Mouse (Mus musculus): Measurements from ENCODE around the gene Clpb. TPM values are rescaled to one million over a fixed set of nuclear protein-coding genes. Genes with fewer than 3 reads are reported as not detected.

Clpb gene
- polyA plus RNA-seq, 1 experiment from 2014 or later: 53.3 TPM

- 69% methylated on average over 5 of the region's 5 CpGs for WGBS
- no peak overlapping the region for H3K4me2 ChIP-seq (ENCODE audit: low read depth, low read length)
- no peaks in the 10 kb centered on the region for H3K4me1 ChIP-seq (ENCODE audit: control insufficient read depth, insufficient read depth, low read length)
- ATAC-seq: no peak
- H3K9me3 ChIP-seq (ENCODE audit: control insufficient read depth, low read length): no peaks in the 10 kb centered on the region
- H3K9ac ChIP-seq (ENCODE audit: low read depth, low read length): no peak overlapping the region
- H3K27ac ChIP-seq (ENCODE audit: low read length): no peak overlapping the region
- H3K4me3 ChIP-seq (ENCODE audit: low read length): no peak overlapping the region
- H3K36me3 ChIP-seq (ENCODE audit: control insufficient read depth, insufficient read depth, low read length): no peaks in the 10 kb centered on the region
- no peaks in the 10 kb centered on the region for H3K27me3 ChIP-seq (replicated peaks; ENCODE audit: control insufficient read depth, insufficient read depth, low read length)
Measured at GRCm38 (mm10) chr7:101702706-101703105, 39.3 kb downstream of the Clpb start.

- H3K4me1 ChIP-seq (ENCODE audit: control insufficient read depth, insufficient read depth, low read length): no peaks in the 10 kb centered on the region
- H3K27me3 ChIP-seq (replicated peaks; ENCODE audit: control insufficient read depth, insufficient read depth, low read length): no peaks in the 10 kb centered on the region
- 86% methylated on average over 3 of the region's 3 CpGs for WGBS
- H3K4me3 ChIP-seq (ENCODE audit: low read length): no peak overlapping the region
- H3K27ac ChIP-seq (ENCODE audit: low read length): no peak overlapping the region
- ATAC-seq: no peak
- H3K9ac ChIP-seq (ENCODE audit: low read depth, low read length): no peak overlapping the region
- H3K9me3 ChIP-seq (ENCODE audit: control insufficient read depth, low read length): no peaks in the 10 kb centered on the region
- H3K36me3 ChIP-seq (ENCODE audit: control insufficient read depth, insufficient read depth, low read length): no peaks in the 10 kb centered on the region
- H3K4me2 ChIP-seq (ENCODE audit: low read depth, low read length): no peak overlapping the region
Measured at GRCm38 (mm10) chr7:101709586-101709985, 46.2 kb downstream of the Clpb start.

GRCm38 (mm10) chr7:101710236-101710635 lies 46.8 kb downstream of the Clpb start:
- Histone ChIP-seq H3K4me3 (ENCODE audit: low read length) (no peak overlapping the region), H3K4me2 (ENCODE audit: low read depth, low read length) (no peak overlapping the region), H3K27me3 (replicated peaks; ENCODE audit: control insufficient read depth, insufficient read depth, low read length) (no peaks in the 10 kb centered on the region), H3K36me3 (ENCODE audit: control insufficient read depth, insufficient read depth, low read length) (no peaks in the 10 kb centered on the region), H3K9me3 (ENCODE audit: control insufficient read depth, low read length) (no peaks in the 10 kb centered on the region), H3K9ac (ENCODE audit: low read depth, low read length) (no peak overlapping the region), H3K27ac (ENCODE audit: low read length) (no peak overlapping the region), H3K4me1 (ENCODE audit: control insufficient read depth, insufficient read depth, low read length) (no peaks in the 10 kb centered on the region)
- ATAC-seq: no peak
- 85% methylated on average over 5 of the region's 5 CpGs for WGBS

- ATAC-seq: no peak
- 47% methylated on average over 9 of the region's 9 CpGs for WGBS
- no peak overlapping the region for H3K4me3 ChIP-seq (ENCODE audit: low read length)
- no peaks in the 10 kb centered on the region for H3K4me1 ChIP-seq (ENCODE audit: control insufficient read depth, insufficient read depth, low read length)
- H3K9ac ChIP-seq (ENCODE audit: low read depth, low read length): no peak overlapping the region
- H3K27me3 ChIP-seq (replicated peaks; ENCODE audit: control insufficient read depth, insufficient read depth, low read length): no peaks in the 10 kb centered on the region
- no peak overlapping the region for H3K27ac ChIP-seq (ENCODE audit: low read length)
- H3K36me3 ChIP-seq (ENCODE audit: control insufficient read depth, insufficient read depth, low read length): no peaks in the 10 kb centered on the region
- H3K9me3 ChIP-seq (ENCODE audit: control insufficient read depth, low read length): no peaks in the 10 kb centered on the region
- no peak overlapping the region for H3K4me2 ChIP-seq (ENCODE audit: low read depth, low read length)
Measured at GRCm38 (mm10) chr7:101713828-101714400, 50.5 kb downstream of the Clpb start.

- Histone ChIP-seq H3K27ac (ENCODE audit: low read length) (no peak overlapping the region), H3K9ac (ENCODE audit: low read depth, low read length) (no peak overlapping the region), H3K4me2 (ENCODE audit: low read depth, low read length) (no peak overlapping the region), H3K36me3 (ENCODE audit: control insufficient read depth, insufficient read depth, low read length) (no peaks in the 10 kb centered on the region), H3K4me3 (ENCODE audit: low read length) (no peak overlapping the region), H3K9me3 (ENCODE audit: control insufficient read depth, low read length) (no peaks in the 10 kb centered on the region), H3K4me1 (ENCODE audit: control insufficient read depth, insufficient read depth, low read length) (no peaks in the 10 kb centered on the region), H3K27me3 (replicated peaks; ENCODE audit: control insufficient read depth, insufficient read depth, low read length) (no peaks in the 10 kb centered on the region)
- 58% methylated on average over 5 of the region's 5 CpGs for WGBS
- ATAC-seq: no peak
Measured at GRCm38 (mm10) chr7:101715041-101715551, 51.7 kb downstream of the Clpb start.

DNA sequence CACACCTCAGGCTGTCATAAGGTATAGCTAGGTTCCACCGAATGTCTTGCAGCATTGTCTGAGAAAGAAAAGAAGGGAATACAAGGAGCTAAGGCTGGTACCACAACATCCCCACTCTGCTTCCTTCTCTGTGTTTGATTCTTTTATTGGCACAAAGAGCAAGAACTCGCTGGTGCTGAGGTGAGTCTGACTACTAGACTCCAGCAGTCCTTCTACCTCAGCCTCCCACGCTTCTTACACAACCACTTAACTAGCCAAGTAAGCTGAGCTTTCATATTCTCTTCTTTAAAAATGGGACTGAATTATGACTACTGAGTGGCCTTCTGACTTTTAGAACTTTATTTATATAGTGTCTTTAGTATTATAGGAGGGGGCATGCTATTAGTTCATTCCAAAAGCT lies 56.9 kb downstream of the Clpb start:
- Histone ChIP-seq H3K4me3 (ENCODE audit: low read length) (no peak overlapping the region), H3K4me2 (ENCODE audit: low read depth, low read length) (no peak overlapping the region), H3K4me1 (ENCODE audit: control insufficient read depth, insufficient read depth, low read length) (no peaks in the 10 kb centered on the region), H3K27me3 (replicated peaks; ENCODE audit: control insufficient read depth, insufficient read depth, low read length) (no peaks in the 10 kb centered on the region), H3K27ac (ENCODE audit: low read length) (no peak overlapping the region), H3K9me3 (ENCODE audit: control insufficient read depth, low read length) (no peaks in the 10 kb centered on the region), H3K36me3 (ENCODE audit: control insufficient read depth, insufficient read depth, low read length) (no peaks in the 10 kb centered on the region), H3K9ac (ENCODE audit: low read depth, low read length) (no peak overlapping the region)
- ATAC-seq: no peak
- WGBS: 85% methylated on average over 3 of the region's 3 CpGs

- no peak for ATAC-seq
- 65% methylated on average over 4 of the region's 4 CpGs for WGBS
Measured at GRCm38 (mm10) chr7:101725081-101725480, 61.6 kb downstream of the Clpb start.

GRCm38 (mm10) chr7:101726980-101727379 lies 63.5 kb downstream of the Clpb start:
- no peak for ATAC-seq
- Histone ChIP-seq H3K9me3 (ENCODE audit: control insufficient read depth, low read length) (no peaks in the 10 kb centered on the region), H3K9ac (ENCODE audit: low read depth, low read length) (no peak overlapping the region), H3K27me3 (replicated peaks; ENCODE audit: control insufficient read depth, insufficient read depth, low read length) (no peaks in the 10 kb centered on the region), H3K4me2 (ENCODE audit: low read depth, low read length) (no peak overlapping the region), H3K27ac (ENCODE audit: low read length) (no peak overlapping the region), H3K4me1 (ENCODE audit: control insufficient read depth, insufficient read depth, low read length) (no peaks in the 10 kb centered on the region), H3K36me3 (ENCODE audit: control insufficient read depth, insufficient read depth, low read length) (no peaks in the 10 kb centered on the region), H3K4me3 (ENCODE audit: low read length) (no peak overlapping the region)
- 53% methylated on average over 2 of the region's 2 CpGs for WGBS

More at GRCm38 (mm10) chr7:101725081-101725480, 61.6 kb downstream of the Clpb start:
- H3K27me3 ChIP-seq (replicated peaks; ENCODE audit: control insufficient read depth, insufficient read depth, low read length): no peaks in the 10 kb centered on the region
- H3K4me3 ChIP-seq (ENCODE audit: low read length): no peak overlapping the region
- no peak overlapping the region for H3K27ac ChIP-seq (ENCODE audit: low read length)
- no peak overlapping the region for H3K4me2 ChIP-seq (ENCODE audit: low read depth, low read length)
- no peaks in the 10 kb centered on the region for H3K9me3 ChIP-seq (ENCODE audit: control insufficient read depth, low read length)
- no peaks in the 10 kb centered on the region for H3K4me1 ChIP-seq (ENCODE audit: control insufficient read depth, insufficient read depth, low read length)
- no peaks in the 10 kb centered on the region for H3K36me3 ChIP-seq (ENCODE audit: control insufficient read depth, insufficient read depth, low read length)
- no peak overlapping the region for H3K9ac ChIP-seq (ENCODE audit: low read depth, low read length)

- ATAC-seq: no peak
- Histone ChIP-seq H3K9ac (ENCODE audit: low read depth, low read length) (no peak overlapping the region), H3K4me2 (ENCODE audit: low read depth, low read length) (no peak overlapping the region), H3K4me3 (ENCODE audit: low read length) (no peak overlapping the region), H3K9me3 (ENCODE audit: control insufficient read depth, low read length) (no peaks in the 10 kb centered on the region), H3K27me3 (replicated peaks; ENCODE audit: control insufficient read depth, insufficient read depth, low read length) (no peaks in the 10 kb centered on the region), H3K36me3 (ENCODE audit: control insufficient read depth, insufficient read depth, low read length) (no peaks in the 10 kb centered on the region), H3K4me1 (ENCODE audit: control insufficient read depth, insufficient read depth, low read length) (no peaks in the 10 kb centered on the region), H3K27ac (ENCODE audit: low read length) (no peak overlapping the region)
- WGBS: 85% methylated on average over 1 of the region's 1 CpGs
Measured at GRCm38 (mm10) chr7:101732096-101732495, 68.7 kb downstream of the Clpb start.

DNA sequence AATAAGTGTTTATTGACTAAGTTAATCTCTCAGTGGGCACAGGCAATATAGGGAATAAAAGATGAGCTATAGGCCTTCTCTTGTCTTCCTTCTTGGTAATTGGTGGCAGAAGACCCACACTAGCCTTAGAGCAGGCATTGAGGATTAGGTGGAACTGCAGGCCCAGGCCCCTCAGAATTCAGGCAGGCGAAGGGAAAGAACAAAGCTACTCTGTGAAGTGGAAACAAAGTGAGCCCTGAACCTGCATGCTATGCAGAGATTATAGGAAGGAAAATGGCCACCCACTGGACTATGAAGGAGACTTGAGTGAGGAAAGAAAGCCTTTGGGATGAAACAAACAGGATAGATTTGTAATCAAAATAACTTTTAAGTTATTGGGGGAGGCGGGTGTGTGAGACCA lies 69.6 kb downstream of the Clpb start:
- no peaks in the 10 kb centered on the region for H3K36me3 ChIP-seq (ENCODE audit: control insufficient read depth, insufficient read depth, low read length)
- H3K9ac ChIP-seq (ENCODE audit: low read depth, low read length): no peak overlapping the region
- H3K27me3 ChIP-seq (replicated peaks; ENCODE audit: control insufficient read depth, insufficient read depth, low read length): no peaks in the 10 kb centered on the region
- no peak overlapping the region for H3K4me2 ChIP-seq (ENCODE audit: low read depth, low read length)
- no peak for ATAC-seq
- no peaks in the 10 kb centered on the region for H3K4me1 ChIP-seq (ENCODE audit: control insufficient read depth, insufficient read depth, low read length)
- no peak overlapping the region for H3K4me3 ChIP-seq (ENCODE audit: low read length)
- 84% methylated on average over 2 of the region's 2 CpGs for WGBS
- H3K27ac ChIP-seq (ENCODE audit: low read length): no peak overlapping the region
- H3K9me3 ChIP-seq (ENCODE audit: control insufficient read depth, low read length): no peaks in the 10 kb centered on the region
